Mouse (Mus musculus) heart, embryonic 14.5 days (tissue): ENCODE results near the gene Oma1. TPM values are rescaled to one million over a fixed set of nuclear protein-coding genes. Genes with fewer than 3 reads are reported as not detected.

Experiments
- polyA plus RNA-seq: library from polyadenylated mRNA; unstranded; fragments of >200 nt; fragmentation: Nextera tagmentation; extraction: Ambion mirVana; gene quantifications from 2 replicates; pipeline ENCODE4 v1.2.1, GENCODE M21; 2014

The Oma1 gene
- polyA plus RNA-seq, 1 experiment from 2014 or later, result 23.0 TPM

Other genes with a start within 250 kb of the Oma1 start
- 27.4 and 36.1 TPM in 2 replicates for gene Mier1, start 199.4 kb upstream of the Oma1 start, polyA plus RNA-seq
- gene Wdr78, start 199.3 kb upstream of the Oma1 start, polyA plus RNA-seq, result 0.89 and 1.2 TPM in 2 replicates
- 6.3 and 8.5 TPM in 2 replicates for gene Slc35d1, start 98.6 kb upstream of the Oma1 start, polyA plus RNA-seq
- gene 4921539E11Rik, start 22.9 kb upstream of the Oma1 start, polyA plus RNA-seq, result not detected in 2 replicates